Mouse (Mus musculus) thymus, adult 2 months (tissue): ENCODE measurements at regions not wholly inside any gene's neighbourhood (a gene's known extent, or its start where the extent isn't known, plus 50 kb on each side); places are given as distances from the start of the nearest gene placed in this dataset.
"Not testable (repeated sequence)": the region's sequence is repeated elsewhere in the genome, so short reads cannot be mapped to it uniquely, and the experiment has no call there.

Experiments
- DNase-seq: peaks from one replicate; pipeline ENCODE4 v3.0.0; 2021
- H3K27ac ChIP-seq: fragments of 200-500 bp; 2 replicates; pipeline ENCODE4 v1.5.1; 2012; ENCODE audit warnings: low read length, control low read depth; ENCODE audit not compliant: control insufficient read depth, insufficient read depth
- H3K27me3 ChIP-seq: fragments of 200-500 bp; 2 replicates; pipeline ENCODE4 v1.6.1; 2012; ENCODE audit warnings: mild to moderate bottlenecking, low read length, moderate library complexity, mixed read lengths; ENCODE audit not compliant: control insufficient read depth, insufficient read depth
- H3K36me3 ChIP-seq: fragments of 200-500 bp; 2 replicates; pipeline ENCODE4 v1.6.1; 2012; ENCODE audit warnings: mild to moderate bottlenecking, low read length, moderate library complexity; ENCODE audit not compliant: control insufficient read depth, insufficient read depth
- H3K4me1 ChIP-seq: fragments of 200-500 bp; replicated peaks from 2 replicates; pipeline ENCODE4 v1.6.1; 2012; ENCODE audit warnings: low read length; ENCODE audit not compliant: control insufficient read depth, insufficient read depth
- H3K4me3 ChIP-seq: fragments of 200-500 bp; 2 replicates; pipeline ENCODE4 v1.5.1; 2012; ENCODE audit warnings: mild to moderate bottlenecking, low read length, control low read depth, moderate library complexity; ENCODE audit not compliant: control insufficient read depth, insufficient read depth
- CTCF ChIP-seq: fragments of 200-500 bp; IDR thresholded peaks from 2 replicates; pipeline ENCODE4 v1.5.1; 2012; ENCODE audit warnings: mild to moderate bottlenecking, control low read depth, low read length, moderate library complexity, borderline replicate concordance; ENCODE audit not compliant: control insufficient read depth, poor library complexity, insufficient read depth; ENCODE audit errors: extremely low read depth
- POLR2A ChIP-seq: fragments of 200-500 bp; IDR thresholded peaks from 2 replicates; pipeline ENCODE4 v1.6.1; 2012; ENCODE audit warnings: mild to moderate bottlenecking, low read length, control low read depth, moderate library complexity; ENCODE audit not compliant: control insufficient read depth, poor library complexity, insufficient read depth; ENCODE audit errors: extremely low read depth
- WGBS: fragments of 180-500 bp; shearing (Covaris S2); methylation state at CpG from one replicate; pipeline ENCODE4 v1.1.7; 2018; 5-methylcytosine and 5-hydroxymethylcytosine counted together

DNA sequence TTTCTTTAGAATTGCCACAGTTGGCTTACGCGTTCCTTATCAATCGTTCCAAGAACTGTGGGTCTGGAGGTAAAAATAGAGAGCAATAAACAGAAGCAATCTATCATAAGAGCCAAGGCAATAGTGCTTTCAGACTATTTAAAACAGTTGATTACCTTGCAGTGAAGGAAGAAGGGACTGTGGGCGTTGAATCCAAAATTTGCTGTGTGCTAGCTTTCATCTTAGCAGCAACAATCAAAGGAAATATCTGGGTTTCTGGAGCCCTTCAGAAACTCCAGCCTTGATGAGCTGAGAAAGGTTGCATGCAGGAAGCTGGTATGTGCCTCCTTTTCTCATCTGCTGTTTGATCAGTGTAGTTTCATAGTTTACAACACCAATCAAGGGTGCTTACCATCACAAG is 136.1 kb upstream of the Thrb start:
- Histone ChIP-seq H3K4me3 (no peak overlapping the region), H3K36me3 (no peaks in the 10 kb centered on the region), H3K27ac (no peak overlapping the region), H3K27me3 (no peaks in the 10 kb centered on the region), H3K4me1 (no peaks in the 10 kb centered on the region)
- no peak for DNase-seq
- 97% methylated on average over 4 of the region's 4 CpGs for WGBS
- no peak for TF ChIP-seq POLR2A
- no peak for TF ChIP-seq CTCF

- no peak for TF ChIP-seq POLR2A
- TF ChIP-seq CTCF, result no peak
- no peak overlapping the region for H3K4me3 ChIP-seq
- no peaks in the 10 kb centered on the region for H3K27me3 ChIP-seq
- no peaks in the 10 kb centered on the region for H3K36me3 ChIP-seq
- no peak for DNase-seq
- 64% methylated on average over 1 of the region's 1 CpGs for WGBS
- no peak overlapping the region for H3K27ac ChIP-seq
- no peaks in the 10 kb centered on the region for H3K4me1 ChIP-seq
Measured at GRCm38 (mm10) chr14:17539322-17539721, 120.7 kb upstream of the Thrb start.

DNA sequence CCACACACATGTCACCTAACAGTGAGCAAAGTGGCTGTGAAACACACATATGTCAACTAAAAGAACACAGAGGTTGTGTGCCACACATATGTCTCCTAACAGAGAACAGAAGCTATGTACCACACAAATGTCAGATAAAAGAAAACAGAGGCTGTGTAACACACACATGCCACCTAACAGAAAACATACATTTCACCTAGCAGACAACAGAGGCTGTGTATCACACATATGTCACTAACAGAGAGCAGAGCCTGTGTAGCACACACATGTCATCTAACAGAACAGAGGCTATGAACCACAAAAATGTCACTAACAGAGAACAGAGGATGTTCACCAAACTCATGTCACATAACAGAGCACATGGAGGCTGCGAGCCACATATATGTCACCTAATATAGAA is 103.6 kb upstream of the Thrb start:
- no peaks in the 10 kb centered on the region for H3K36me3 ChIP-seq
- WGBS, result 97% methylated on average over 1 of the region's 1 CpGs
- TF ChIP-seq POLR2A (no peak), CTCF (no peak)

DNA sequence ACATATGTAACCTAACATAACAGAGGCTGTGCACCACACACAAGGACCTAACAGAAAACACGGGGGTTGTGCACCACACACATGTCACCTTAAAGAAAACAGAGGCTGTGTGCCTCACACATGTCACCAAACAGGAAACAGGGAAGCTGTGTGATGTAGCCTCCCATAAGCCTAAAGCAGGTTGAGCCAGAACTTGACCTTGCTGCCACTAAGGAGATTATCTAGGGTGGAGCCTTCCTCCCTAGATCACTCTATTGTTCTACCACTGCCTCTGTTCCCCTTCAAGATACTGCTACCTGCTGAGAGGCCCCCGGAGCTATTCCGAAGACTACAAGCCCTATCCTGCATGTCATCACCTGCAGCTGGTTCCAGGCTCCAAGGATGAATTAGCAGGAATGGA is 100.1 kb upstream of the Thrb start:
- not testable (repeated sequence) for H3K27me3 ChIP-seq, H3K4me1 ChIP-seq, H3K27ac ChIP-seq, DNase-seq, H3K36me3 ChIP-seq, H3K4me3 ChIP-seq
- WGBS, result 64% methylated on average over 3 of the region's 3 CpGs

More for the DNA sequence above, 103.6 kb upstream of the Thrb start:
- H3K4me1 ChIP-seq, result no peaks in the 10 kb centered on the region
- H3K27ac ChIP-seq, result no peak overlapping the region
- no peak for DNase-seq
- H3K27me3 ChIP-seq, result no peaks in the 10 kb centered on the region
- H3K4me3 ChIP-seq, result no peak overlapping the region

DNA sequence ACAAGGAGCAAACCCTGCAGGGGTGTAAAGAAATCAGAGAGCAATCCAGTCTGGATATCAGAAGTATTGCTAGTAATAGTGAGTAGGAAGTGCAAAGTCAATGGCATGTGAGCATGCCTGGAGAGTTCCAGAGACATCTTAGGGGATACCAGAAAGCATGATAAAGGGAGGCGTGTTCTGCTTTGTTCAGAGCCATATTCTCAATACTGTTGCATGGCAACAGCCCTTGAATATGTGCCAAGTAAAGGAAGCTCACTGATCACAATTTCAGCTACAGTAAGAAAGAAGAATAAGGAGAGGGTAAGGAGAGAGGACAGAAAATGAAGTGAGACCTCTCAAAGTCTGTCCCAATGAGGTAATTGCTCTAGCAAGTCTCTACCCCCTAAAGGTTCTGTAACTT is 92.1 kb upstream of the Thrb start:
- Histone ChIP-seq H3K36me3 (no peaks in the 10 kb centered on the region), H3K4me1 (no peaks in the 10 kb centered on the region), H3K4me3 (no peak overlapping the region), H3K27ac (no peak overlapping the region), H3K27me3 (no peaks in the 10 kb centered on the region)
- DNase-seq, result no peak
- whole genome bisulfite sequencing, result 84% methylated on average over 1 of the region's 1 CpGs
- TF ChIP-seq POLR2A (no peak), CTCF (no peak)

- no peak for TF ChIP-seq POLR2A
- no peak for TF ChIP-seq CTCF
- H3K27me3 ChIP-seq, result no peaks in the 10 kb centered on the region
- WGBS, result 81% methylated on average over 2 of the region's 2 CpGs
- H3K4me3 ChIP-seq, result no peak overlapping the region
- H3K36me3 ChIP-seq, result no peaks in the 10 kb centered on the region
- H3K27ac ChIP-seq, result no peak overlapping the region
- no peak for DNase-seq
- no peaks in the 10 kb centered on the region for H3K4me1 ChIP-seq
Measured at GRCm38 (mm10) chr14:17569087-17569636, 90.9 kb upstream of the Thrb start.

- WGBS, result 96% methylated on average over 1 of the region's 1 CpGs
- Histone ChIP-seq H3K27ac (no peak overlapping the region), H3K27me3 (no peaks in the 10 kb centered on the region), H3K4me1 (no peaks in the 10 kb centered on the region), H3K36me3 (no peaks in the 10 kb centered on the region), H3K4me3 (no peak overlapping the region)
- TF ChIP-seq POLR2A (no peak), CTCF (no peak)
- DNase-seq, result no peak
Measured at GRCm38 (mm10) chr14:17578776-17579175, 81.3 kb upstream of the Thrb start.
